Mouse (Mus musculus): ENCODE results near the gene Tle6.

The Tle6 gene

GRCm38 (mm10) chr10:81620786-81621185 is 19.9 kb upstream of the Tle6 start:
- no peak for DNase-seq

GRCm38 (mm10) chr10:81619976-81620375 is 19.1 kb upstream of the Tle6 start:
- DNase-seq, result no peak

- no peak for DNase-seq
Observed at GRCm38 (mm10) chr10:81615486-81615885, 14.6 kb upstream of the Tle6 start.

- DNase-seq, result no peak
Observed at GRCm38 (mm10) chr10:81612779-81613178, 11.9 kb upstream of the Tle6 start.

- no peak for DNase-seq
Observed at GRCm38 (mm10) chr10:81608308-81608707, 7.4 kb upstream of the Tle6 start.

- DNase-seq, result peak; percentile 97 to 99
Observed at GRCm38 (mm10) chr10:81605974-81606751, 5.3 kb upstream of the Tle6 start, which contains the start of gene BC025920. BC025920 (plus strand) TSS chr10:81606270.

- no peak for DNase-seq
Observed at GRCm38 (mm10) chr10:81605666-81605973, 4.7 kb upstream of the Tle6 start.

- peak; percentile 90 for DNase-seq
Observed at GRCm38 (mm10) chr10:81604968-81605665, 4.2 kb upstream of the Tle6 start.

GRCm38 (mm10) chr10:81604019-81604967 is 3.4 kb upstream of the Tle6 start:
- DNase-seq, result peak in 1 of 2 experiments; percentile 45

GRCm38 (mm10) chr10:81602741-81603151 is 1.9 kb upstream of the Tle6 start:
- DNase-seq, result peak; percentile 7 to 52

GRCm38 (mm10) chr10:81601396-81601905 is 578 bp upstream of the Tle6 start:
- DNase-seq, result no peak

- no peak for DNase-seq
Observed at GRCm38 (mm10) chr10:81600096-81600495, 777 bp downstream of the Tle6 start.

- DNase-seq, result no peak
Observed at GRCm38 (mm10) chr10:81599630-81600029, 1.2 kb downstream of the Tle6 start.

- no peak for DNase-seq
Observed at GRCm38 (mm10) chr10:81598871-81599270, 2.0 kb downstream of the Tle6 start.

- no peak for DNase-seq
Observed at GRCm38 (mm10) chr10:81598342-81598741, 2.5 kb downstream of the Tle6 start.

GRCm38 (mm10) chr10:81597137-81597950 is 3.5 kb downstream of the Tle6 start:
- peak; percentile 32 to 68 for DNase-seq

- peak in 1 of 2 experiments; percentile 40 for DNase-seq
Observed at GRCm38 (mm10) chr10:81596611-81597010, 4.3 kb downstream of the Tle6 start.

- peak in 1 of 2 experiments; percentile 36 for DNase-seq
Observed at GRCm38 (mm10) chr10:81595599-81595998, 5.3 kb downstream of the Tle6 start.

- no peak for DNase-seq
Observed at GRCm38 (mm10) chr10:81593935-81594334, 6.9 kb downstream of the Tle6 start.

- no peak for DNase-seq
Observed at GRCm38 (mm10) chr10:81593223-81593622, 7.7 kb downstream of the Tle6 start.

- no peak for DNase-seq
Observed at GRCm38 (mm10) chr10:81592631-81593030, 8.2 kb downstream of the Tle6 start.

GRCm38 (mm10) chr10:81591846-81592245 is 9.0 kb downstream of the Tle6 start:
- DNase-seq, result no peak
